Mouse (Mus musculus) neural tube, embryonic 15.5 days (tissue): ENCODE results near the gene Ttc7b. TPM values are rescaled to one million over a fixed set of nuclear protein-coding genes. Genes with fewer than 3 reads are reported as not detected.

Source experiments
- ATAC-seq: fragments of 200-750 bp; cut with Nextera tagmentation; 2 replicates; pipeline ENCODE4 v1.8.0; 2017; ENCODE audit warnings: mild to moderate bottlenecking, moderate TSS enrichment, moderate library complexity; ENCODE audit not compliant: low FRiP score
- H3K27ac ChIP-seq: fragments of 300-500 bp; sonication (generic); replicated peaks from 2 replicates; pipeline ENCODE4 v1.5.1; 2015; ENCODE audit warnings: mild to moderate bottlenecking, inconsistent platforms
- H3K27me3 ChIP-seq: fragments of 300-500 bp; sonication (generic); replicated peaks from 2 replicates; pipeline ENCODE4 v1.6.1; 2015; ENCODE audit warnings: inconsistent platforms
- H3K36me3 ChIP-seq: fragments of 300-500 bp; sonication (generic); 2 replicates; pipeline ENCODE4 v1.6.1; 2015; ENCODE audit warnings: inconsistent platforms
- H3K4me1 ChIP-seq: fragments of 300-500 bp; sonication (generic); 2 replicates; pipeline ENCODE4 v1.6.1; 2015; ENCODE audit warnings: inconsistent platforms
- H3K4me2 ChIP-seq: fragments of 300-500 bp; sonication (generic); 2 replicates; pipeline ENCODE4 v1.6.1; 2015; ENCODE audit warnings: inconsistent platforms, mild to moderate bottlenecking, moderate library complexity
- H3K4me3 ChIP-seq: fragments of 300-500 bp; sonication (generic); replicated peaks from 2 replicates; pipeline ENCODE4 v1.5.1; 2015; ENCODE audit warnings: mild to moderate bottlenecking, inconsistent platforms
- H3K9ac ChIP-seq: fragments of 300-500 bp; sonication (generic); replicated peaks from 2 replicates; pipeline ENCODE4 v1.6.1; 2015; ENCODE audit warnings: mild to moderate bottlenecking, inconsistent platforms
- H3K9me3 ChIP-seq: fragments of 300-500 bp; sonication (generic); replicated peaks from 2 replicates; pipeline ENCODE4 v1.6.1; 2016; ENCODE audit warnings: inconsistent platforms
- WGBS: fragments of 180-500 bp; shearing (Covaris S2); methylation state at CpG from one replicate; pipeline ENCODE4 v1.1.7; 2015; ENCODE audit warnings: mixed read lengths; 5-methylcytosine and 5-hydroxymethylcytosine counted together
- polyA plus RNA-seq: library from polyadenylated mRNA; unstranded; fragments of >200 nt; fragmentation: Nextera tagmentation; extraction: Ambion mirVana; gene quantifications from 2 replicates; pipeline ENCODE4 v1.2.1, GENCODE M21; 2015

Ttc7b gene
- polyA plus RNA-seq, 1 experiment from 2014 or later, result 10.2 TPM

- Histone ChIP-seq H3K4me3 (no peak overlapping the region), H3K9me3 (no peaks in the 10 kb centered on the region), H3K4me1 (peaks cover 51% of the 10 kb centered on the region), H3K36me3 (no peaks in the 10 kb centered on the region), H3K9ac (no peak overlapping the region), H3K27me3 (no peaks in the 10 kb centered on the region), H3K4me2 (no peak overlapping the region), H3K27ac (peak overlapping the region; percentile 66; the same call in 1 of the 2 replicates)
- no peak for ATAC-seq
- 21% methylated on average over 8 of the region's 8 CpGs for whole genome bisulfite sequencing
Observed at GRCm38 (mm10) chr12:100307501-100308260, 212.9 kb downstream of the Ttc7b start.

GRCm38 (mm10) chr12:100306336-100306735 is 214.3 kb downstream of the Ttc7b start:
- Histone ChIP-seq H3K9me3 (no peaks in the 10 kb centered on the region), H3K9ac (no peak overlapping the region), H3K4me3 (no peak overlapping the region), H3K27ac (no peak overlapping the region), H3K36me3 (peaks cover 4% of the 10 kb centered on the region; the same call in 1 of the 2 replicates), H3K4me1 (peaks cover 49% of the 10 kb centered on the region), H3K27me3 (no peaks in the 10 kb centered on the region), H3K4me2 (no peak overlapping the region)
- 50% methylated on average over 1 of the region's 1 CpGs for WGBS
- no peak for ATAC-seq

- peaks cover 37% of the 10 kb centered on the region for H3K4me1 ChIP-seq
Observed at GRCm38 (mm10) chr12:100305051-100305673, 215.5 kb downstream of the Ttc7b start.

GRCm38 (mm10) chr12:100304280-100304679 is 216.3 kb downstream of the Ttc7b start:
- H3K4me3 ChIP-seq, result no peak overlapping the region
- H3K27ac ChIP-seq, result no peak overlapping the region
- no peaks in the 10 kb centered on the region for H3K27me3 ChIP-seq
- 65% methylated on average over 2 of the region's 2 CpGs for WGBS
- no peak overlapping the region for H3K9ac ChIP-seq
- H3K4me1 ChIP-seq, result peaks cover 29% of the 10 kb centered on the region
- H3K36me3 ChIP-seq, result peaks cover 15% of the 10 kb centered on the region; the same call in 1 of the 2 replicates
- H3K9me3 ChIP-seq, result no peaks in the 10 kb centered on the region
- H3K4me2 ChIP-seq, result no peak overlapping the region
- ATAC-seq, result no peak

More at GRCm38 (mm10) chr12:100305051-100305673, 215.5 kb downstream of the Ttc7b start:
- ATAC-seq, result no peak
- Histone ChIP-seq H3K27ac (no peak overlapping the region), H3K9me3 (no peaks in the 10 kb centered on the region), H3K4me3 (no peak overlapping the region), H3K9ac (no peak overlapping the region), H3K27me3 (no peaks in the 10 kb centered on the region), H3K36me3 (peaks cover 10% of the 10 kb centered on the region; the same call in 1 of the 2 replicates), H3K4me2 (no peak overlapping the region)
- 68% methylated on average over 4 of the region's 4 CpGs for WGBS

- H3K4me2 ChIP-seq, result no peak overlapping the region
- H3K4me3 ChIP-seq, result no peak overlapping the region
- peaks cover 15% of the 10 kb centered on the region; the same call in 1 of the 2 replicates for H3K36me3 ChIP-seq
- no peak overlapping the region for H3K27ac ChIP-seq
- ATAC-seq, result no peak
- H3K27me3 ChIP-seq, result no peaks in the 10 kb centered on the region
- no peaks in the 10 kb centered on the region for H3K9me3 ChIP-seq
- H3K4me1 ChIP-seq, result peaks cover 21% of the 10 kb centered on the region
- WGBS, result 83% methylated on average over 7 of the region's 7 CpGs
- H3K9ac ChIP-seq, result no peak overlapping the region
Observed at GRCm38 (mm10) chr12:100303141-100303540, 217.5 kb downstream of the Ttc7b start.

- Histone ChIP-seq H3K4me1 (peaks cover 4% of the 10 kb centered on the region; the same call in 1 of the 2 replicates), H3K27ac (no peak overlapping the region), H3K9ac (no peak overlapping the region), H3K4me2 (no peak overlapping the region), H3K36me3 (peaks cover 15% of the 10 kb centered on the region; the same call in 1 of the 2 replicates), H3K4me3 (no peak overlapping the region), H3K27me3 (no peaks in the 10 kb centered on the region), H3K9me3 (no peaks in the 10 kb centered on the region)
- 72% methylated on average over 5 of the region's 5 CpGs for WGBS
- no peak for ATAC-seq
Observed at GRCm38 (mm10) chr12:100300446-100300845, 220.2 kb downstream of the Ttc7b start.

GRCm38 (mm10) chr12:100299322-100299726 is 221.3 kb downstream of the Ttc7b start:
- no peak overlapping the region for H3K4me3 ChIP-seq
- H3K4me1 ChIP-seq, result no peaks in the 10 kb centered on the region
- no peak for ATAC-seq
- no peak overlapping the region for H3K27ac ChIP-seq
- 87% methylated on average over 8 of the region's 8 CpGs for WGBS
- H3K27me3 ChIP-seq, result no peaks in the 10 kb centered on the region
- H3K9ac ChIP-seq, result no peak overlapping the region
- peaks cover 15% of the 10 kb centered on the region; the same call in 1 of the 2 replicates for H3K36me3 ChIP-seq
- no peaks in the 10 kb centered on the region for H3K9me3 ChIP-seq
- no peak overlapping the region for H3K4me2 ChIP-seq

GRCm38 (mm10) chr12:100298788-100299187 is 221.8 kb downstream of the Ttc7b start:
- Histone ChIP-seq H3K36me3 (peaks cover 15% of the 10 kb centered on the region; the same call in 1 of the 2 replicates), H3K9ac (no peak overlapping the region), H3K9me3 (no peaks in the 10 kb centered on the region), H3K4me2 (no peak overlapping the region), H3K27ac (no peak overlapping the region), H3K4me3 (no peak overlapping the region), H3K27me3 (no peaks in the 10 kb centered on the region), H3K4me1 (no peaks in the 10 kb centered on the region)
- ATAC-seq, result no peak
- WGBS, result 66% methylated on average over 2 of the region's 2 CpGs

- no peak overlapping the region for H3K4me2 ChIP-seq
- H3K9me3 ChIP-seq, result no peaks in the 10 kb centered on the region
- H3K4me1 ChIP-seq, result no peaks in the 10 kb centered on the region
- WGBS, result 92% methylated on average over 4 of the region's 4 CpGs
- peaks cover 15% of the 10 kb centered on the region; the same call in 1 of the 2 replicates for H3K36me3 ChIP-seq
- H3K27ac ChIP-seq, result no peak overlapping the region
- ATAC-seq, result no peak
- H3K27me3 ChIP-seq, result no peaks in the 10 kb centered on the region
- no peak overlapping the region for H3K4me3 ChIP-seq
- no peak overlapping the region for H3K9ac ChIP-seq
Observed at GRCm38 (mm10) chr12:100297961-100298360, 222.7 kb downstream of the Ttc7b start.

GRCm38 (mm10) chr12:100294457-100294856 is 226.2 kb downstream of the Ttc7b start:
- Histone ChIP-seq H3K9ac (no peak overlapping the region), H3K9me3 (no peaks in the 10 kb centered on the region), H3K27ac (no peak overlapping the region), H3K4me3 (no peak overlapping the region), H3K36me3 (no peaks in the 10 kb centered on the region), H3K27me3 (no peaks in the 10 kb centered on the region), H3K4me1 (peaks cover 23% of the 10 kb centered on the region), H3K4me2 (no peak overlapping the region)
- no peak for ATAC-seq
- WGBS, result 83% methylated on average over 2 of the region's 2 CpGs

- H3K4me2 ChIP-seq, result no peak overlapping the region
- no peak overlapping the region for H3K4me3 ChIP-seq
- ATAC-seq, result no peak
- no peaks in the 10 kb centered on the region for H3K9me3 ChIP-seq
- 92% methylated on average over 9 of the region's 9 CpGs for WGBS
- H3K9ac ChIP-seq, result no peak overlapping the region
- H3K27me3 ChIP-seq, result no peaks in the 10 kb centered on the region
- peaks cover 28% of the 10 kb centered on the region for H3K4me1 ChIP-seq
- no peaks in the 10 kb centered on the region for H3K36me3 ChIP-seq
- no peak overlapping the region for H3K27ac ChIP-seq
Observed at GRCm38 (mm10) chr12:100293956-100294355, 226.7 kb downstream of the Ttc7b start.
